Mouse (Mus musculus) heart, adult 9 months (tissue): ENCODE measurements around the gene Tspan9.

ENCODE experiments used
- DNase-seq, 2 experiments: peaks; one replicate each; pipeline ENCODE4 v3.0.0; 2022; ENCODE audit warnings: low spot score in 2 of 2

Gene Tspan9

DNA sequence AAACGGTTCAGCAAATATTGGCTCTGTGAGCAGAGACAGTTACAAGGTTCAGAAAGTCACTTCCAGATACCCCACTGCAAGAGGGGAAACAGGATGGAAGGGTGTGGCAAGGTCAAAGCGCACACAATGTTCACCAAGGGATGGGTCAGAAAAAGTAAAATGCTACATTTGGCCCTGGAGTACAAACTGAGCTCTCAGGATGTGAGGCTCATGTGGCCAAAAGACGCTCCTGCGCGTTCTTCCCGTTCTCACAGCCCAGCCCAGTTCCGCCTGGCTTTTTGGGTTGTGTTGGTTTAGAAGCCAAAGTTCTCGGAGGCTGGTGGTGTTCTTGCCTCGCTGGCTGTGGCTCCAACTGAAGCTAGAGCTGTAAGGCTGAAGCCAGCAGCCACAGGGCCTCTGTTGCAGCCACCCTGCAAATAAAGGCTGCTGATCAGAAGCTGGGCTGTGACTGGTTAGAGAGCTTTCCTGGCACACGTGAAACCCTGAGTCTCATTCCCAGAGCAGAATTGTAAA is 9.7 kb downstream of the Tspan9 start:
- DNase-seq, result peak; percentile 73 to 81

DNA sequence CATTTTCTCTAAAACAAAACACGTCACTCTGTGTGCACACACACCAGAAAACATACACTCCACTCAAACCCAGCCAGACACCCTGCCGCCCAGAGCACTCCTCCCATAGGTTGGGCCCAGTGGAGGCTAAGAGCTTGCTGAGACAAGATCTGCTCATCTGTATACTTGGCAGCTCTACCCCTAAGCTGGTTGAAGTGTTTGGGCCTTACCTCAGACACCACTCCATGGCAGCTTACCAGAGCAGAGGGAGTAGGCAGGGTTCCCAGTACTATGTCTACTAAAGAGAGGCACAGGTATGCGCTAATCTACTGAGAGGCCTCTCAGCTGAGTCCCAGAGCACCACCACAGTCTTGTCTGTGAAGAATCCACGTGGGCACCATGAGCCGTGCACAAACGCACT is 10.8 kb downstream of the Tspan9 start:
- no peak for DNase-seq

- no peak for DNase-seq
Measured at GRCm38 (mm10) chr6:128131390-128131789, 12.0 kb downstream of the Tspan9 start.

- no peak for DNase-seq
Measured at GRCm38 (mm10) chr6:128130686-128131085, 12.7 kb downstream of the Tspan9 start.

DNA sequence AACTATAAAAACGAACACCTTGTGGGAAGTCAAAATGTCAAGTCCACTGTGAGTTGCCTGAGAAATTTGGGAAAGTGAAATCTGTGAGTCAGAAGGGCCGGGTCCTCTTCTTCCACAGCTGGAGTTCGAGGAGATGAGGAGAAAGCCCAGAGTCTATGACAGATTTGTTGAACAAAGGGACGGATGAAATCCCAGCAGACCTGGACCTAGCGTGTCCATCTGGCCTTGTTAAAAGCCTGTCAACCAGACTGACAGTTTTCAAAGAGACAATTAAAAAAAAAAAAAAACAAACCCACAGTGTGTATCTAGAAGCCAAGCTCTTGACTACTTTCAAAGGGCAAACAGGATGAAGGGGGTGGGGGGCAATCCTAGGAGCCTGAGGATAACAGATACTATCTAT is 14.0 kb downstream of the Tspan9 start:
- DNase-seq, result no peak

DNA sequence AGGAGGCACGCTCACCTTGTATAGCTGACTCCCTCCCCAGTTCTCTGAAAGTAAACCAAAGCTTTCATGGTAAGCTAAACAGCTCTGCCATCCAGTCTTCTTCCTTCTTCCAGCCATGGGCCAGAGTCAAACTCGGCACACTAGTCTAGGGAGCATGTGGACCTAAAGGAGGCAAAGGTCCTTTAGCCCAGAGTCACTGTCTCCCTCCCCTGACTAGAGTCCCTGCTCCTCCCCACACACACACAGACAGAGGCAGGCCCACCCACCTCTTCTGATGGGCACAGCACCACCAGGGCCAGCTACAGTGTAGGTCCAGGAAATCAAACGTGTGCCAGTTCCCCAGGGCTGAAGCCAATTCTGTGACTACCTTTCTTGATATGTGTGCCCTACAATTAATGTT is 16.1 kb downstream of the Tspan9 start:
- no peak for DNase-seq

DNA sequence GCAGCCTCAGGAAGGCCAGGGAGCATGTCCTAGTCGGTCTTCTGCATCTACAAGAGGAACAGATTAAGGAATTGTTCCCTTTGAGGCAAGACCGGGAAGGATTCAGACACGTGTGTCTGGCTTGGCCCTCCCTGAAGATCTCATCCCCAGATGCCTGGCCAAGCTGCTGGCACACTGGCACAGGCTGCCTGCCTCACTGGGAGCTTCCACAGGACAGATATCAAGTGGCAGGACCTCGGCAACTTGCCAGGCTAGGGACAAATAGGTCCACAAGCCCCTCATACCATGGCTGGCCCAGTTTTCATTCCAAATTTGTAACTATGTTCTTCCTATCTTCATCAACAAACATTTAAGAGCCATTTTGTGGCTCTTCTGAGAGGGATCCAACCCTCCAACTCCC is 16.5 kb downstream of the Tspan9 start:
- DNase-seq, result no peak

DNA sequence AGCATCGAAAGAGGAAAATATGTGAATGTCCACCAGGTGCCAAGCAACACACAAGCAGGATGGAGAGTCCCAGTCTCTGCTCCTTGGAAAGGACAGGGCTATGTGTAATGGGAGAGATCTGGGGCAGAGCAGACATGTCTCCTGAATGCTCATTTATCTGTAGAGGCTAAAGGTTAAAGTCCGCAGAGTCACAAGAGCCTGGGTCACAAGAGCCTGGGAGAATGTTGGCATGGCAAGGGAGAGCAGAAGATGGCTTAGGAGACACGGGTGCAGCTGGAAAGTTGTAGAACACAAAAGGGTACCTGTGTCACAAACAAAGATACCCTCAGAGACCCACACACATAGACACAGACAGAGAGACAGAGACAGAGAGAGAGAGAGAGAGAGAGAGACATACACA is 17.9 kb downstream of the Tspan9 start:
- no peak for DNase-seq

DNA sequence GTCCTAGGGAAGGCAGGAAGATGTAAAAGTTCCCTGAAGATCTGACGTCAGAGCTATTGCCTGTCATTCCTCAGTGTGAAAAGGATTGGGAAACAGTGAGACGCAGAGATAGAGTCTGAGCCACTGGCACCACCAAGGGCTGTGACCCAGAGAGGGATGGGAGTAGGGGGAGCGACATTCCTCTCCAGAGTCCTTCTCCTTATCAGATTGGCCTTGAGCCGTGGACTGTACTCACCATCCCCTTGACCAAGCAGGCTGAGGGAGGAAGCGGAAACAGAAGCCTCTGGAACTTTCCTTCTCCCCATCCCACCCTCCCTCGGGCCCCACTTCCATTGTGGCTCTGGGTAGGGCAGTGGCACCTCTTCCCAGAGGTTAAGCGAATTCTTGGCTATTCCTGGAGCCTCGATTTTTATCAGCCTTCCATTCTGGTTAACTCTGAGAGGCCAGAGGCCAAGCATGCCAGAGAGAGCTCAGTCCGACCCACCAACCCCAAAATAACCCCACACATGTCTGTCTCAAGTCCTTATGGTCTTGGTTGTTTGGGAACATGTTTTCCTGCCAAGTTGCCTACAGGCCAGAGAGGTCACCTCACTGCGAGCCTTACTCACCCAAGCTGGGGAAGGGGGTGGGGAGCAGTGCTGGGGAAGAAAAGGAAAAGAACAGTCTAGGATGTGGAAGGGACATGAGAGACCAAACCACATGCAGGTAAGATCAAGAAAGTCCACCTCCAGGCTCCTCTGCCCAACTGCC is 19.0 kb downstream of the Tspan9 start:
- peak; percentile 65 to 83 for DNase-seq

DNA sequence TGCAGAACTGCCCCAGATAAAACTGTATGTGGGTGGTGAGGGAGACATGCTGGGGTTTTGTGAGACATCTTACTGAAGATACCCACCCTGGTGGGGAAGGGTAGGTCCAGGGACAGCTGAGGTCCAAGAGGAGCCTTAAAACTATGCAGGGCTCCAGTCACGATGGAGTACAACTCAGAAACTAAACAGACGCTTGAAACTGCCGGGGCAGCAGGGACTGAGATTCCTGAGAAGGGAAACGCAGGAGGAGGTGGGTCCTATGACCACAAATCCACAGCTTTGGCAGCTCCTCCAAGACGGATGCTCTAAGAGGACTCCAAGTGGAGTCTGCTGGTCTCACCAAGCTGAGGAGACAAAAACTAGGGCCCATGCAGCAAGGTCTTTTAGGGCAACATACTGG is 21.3 kb downstream of the Tspan9 start:
- DNase-seq, result no peak

DNA sequence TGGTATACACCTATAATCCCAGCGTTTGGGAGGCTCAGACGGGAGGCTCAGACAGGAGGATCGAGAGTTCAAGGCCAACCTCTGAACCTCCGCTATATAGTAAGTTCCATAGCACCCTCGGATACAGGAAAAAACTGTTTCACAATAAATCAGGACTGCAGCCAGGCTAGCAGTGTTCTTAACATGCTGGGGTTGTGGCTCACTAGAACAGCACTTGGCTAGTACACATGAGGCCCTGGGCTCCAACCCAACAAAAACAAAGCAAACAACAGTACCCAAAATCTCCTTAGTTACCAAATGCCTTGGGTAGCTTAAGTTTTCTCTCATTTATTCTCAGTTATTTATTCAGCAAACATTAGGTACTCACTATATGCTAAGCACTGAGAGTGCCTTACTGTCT is 21.7 kb downstream of the Tspan9 start:
- DNase-seq, result peak; percentile 79 to 85

DNA sequence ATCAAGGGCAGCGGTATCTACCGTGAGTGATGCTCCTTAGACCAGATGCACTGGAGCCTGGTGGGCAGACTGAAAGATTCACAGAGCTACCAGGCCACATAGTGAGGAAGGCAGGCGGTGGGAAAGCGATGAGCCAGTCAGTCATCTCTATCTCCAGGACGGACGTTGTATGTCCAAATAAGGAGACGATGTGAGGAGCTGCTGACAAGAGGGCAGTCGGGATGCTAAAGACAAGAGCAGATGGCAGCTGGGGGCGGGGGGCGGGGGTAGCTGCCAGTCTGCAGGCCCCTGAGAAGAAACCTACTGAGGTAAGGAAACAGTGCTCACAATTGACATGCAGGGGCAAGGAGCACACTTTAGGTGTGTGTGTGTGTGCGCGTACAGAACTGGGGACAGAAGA is 22.6 kb downstream of the Tspan9 start:
- no peak for DNase-seq

GRCm38 (mm10) chr6:128118670-128119230 is 24.6 kb downstream of the Tspan9 start:
- no peak for DNase-seq

DNA sequence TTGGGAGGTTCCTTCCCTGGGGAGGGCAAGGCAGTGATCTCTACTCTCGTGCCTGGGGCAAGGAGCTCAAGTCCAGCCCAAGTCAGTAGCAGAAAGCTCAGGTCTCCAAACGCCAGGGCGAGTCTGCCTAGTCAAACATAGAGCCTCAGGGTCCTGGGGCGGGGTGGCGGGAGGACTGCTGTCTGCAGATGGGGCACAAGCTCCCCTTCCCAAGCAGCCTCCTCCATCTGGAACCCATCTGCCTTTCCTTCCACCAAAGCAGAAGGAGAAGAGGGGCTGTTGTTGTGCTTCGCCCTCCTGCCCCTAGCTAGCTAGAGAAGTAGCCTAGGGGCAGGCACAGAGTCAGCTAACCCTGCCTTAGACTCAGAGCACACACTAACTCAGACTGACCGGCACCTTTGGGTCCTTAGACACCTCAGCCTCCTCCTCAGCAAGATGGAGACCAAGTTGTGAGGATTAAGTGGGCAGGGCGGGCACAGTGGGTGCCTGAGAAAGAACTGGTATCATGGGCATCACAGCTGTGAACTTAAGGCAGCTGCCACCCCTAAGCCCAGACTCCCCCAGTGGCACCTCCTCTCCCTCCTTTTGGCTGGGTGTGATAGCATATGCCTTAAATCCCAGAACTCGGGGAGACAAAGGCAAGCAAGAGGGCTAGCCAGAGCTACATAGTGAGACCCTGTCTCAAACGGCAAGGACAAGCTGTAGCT is 26.4 kb downstream of the Tspan9 start:
- no peak for DNase-seq

DNA sequence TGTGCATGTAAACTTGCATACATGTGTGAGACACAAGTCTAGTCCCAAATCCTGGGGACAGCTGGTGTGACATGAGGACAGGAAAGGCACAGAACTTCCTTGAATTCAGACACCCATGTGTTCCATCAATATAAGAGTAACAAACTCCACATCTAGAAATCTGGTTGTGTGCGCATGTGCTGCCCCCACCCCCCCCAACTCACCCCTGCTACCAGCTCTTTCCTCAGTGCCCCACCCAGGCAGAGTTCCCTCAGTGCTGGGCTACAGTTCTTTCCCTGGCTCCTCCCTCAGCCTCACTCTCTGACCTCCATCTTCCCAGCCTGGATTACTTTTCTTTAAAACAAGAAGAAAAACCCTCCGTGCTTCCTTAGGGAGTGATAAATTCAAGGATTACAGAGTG is 27.1 kb downstream of the Tspan9 start:
- no peak for DNase-seq

- DNase-seq, result no peak
Measured at GRCm38 (mm10) chr6:128115121-128115520, 28.3 kb downstream of the Tspan9 start.

- no peak for DNase-seq
Measured at GRCm38 (mm10) chr6:128112605-128113004, 30.8 kb downstream of the Tspan9 start.

DNA sequence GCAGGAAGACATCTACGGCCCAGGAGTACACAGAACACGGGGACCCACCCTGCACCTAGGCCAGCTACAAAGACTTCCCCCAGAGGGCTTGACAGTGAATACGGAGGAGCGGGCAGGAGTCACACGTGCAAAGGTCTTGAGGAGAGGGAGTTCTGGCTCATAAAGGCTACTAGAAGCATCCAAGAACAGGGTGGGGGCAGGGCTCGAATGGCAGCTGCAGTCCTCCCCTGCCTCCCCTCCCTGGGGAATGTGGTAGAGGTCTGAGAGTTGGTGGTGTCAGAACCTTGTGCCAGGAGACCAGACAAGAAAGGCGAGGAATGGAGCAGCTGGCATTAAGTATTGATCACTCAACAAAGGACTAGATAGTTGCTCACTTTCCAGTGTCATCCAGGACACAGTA is 31.6 kb downstream of the Tspan9 start:
- no peak for DNase-seq

GRCm38 (mm10) chr6:128108324-128109035 is 34.9 kb downstream of the Tspan9 start:
- DNase-seq, result peak; percentile 56 to 58

GRCm38 (mm10) chr6:128107698-128108097 is 35.7 kb downstream of the Tspan9 start:
- no peak for DNase-seq

- no peak for DNase-seq
Measured at GRCm38 (mm10) chr6:128106154-128106553, 37.2 kb downstream of the Tspan9 start.

GRCm38 (mm10) chr6:128104712-128105324 is 38.6 kb downstream of the Tspan9 start:
- DNase-seq, result no peak
